Mouse (Mus musculus): ENCODE measurements at regions not wholly inside any gene's neighbourhood (a gene's known extent, or its start where the extent isn't known, plus 50 kb on each side); places are given as distances from the start of the nearest gene placed in this dataset.
A peak's percentile ranks its signal among the peaks of the same experiment; 100 is the strongest.

- peak; percentile 57 for DNase-seq
Measured at GRCm38 (mm10) chr1:193513929-193514710, 144.0 kb upstream of the Camk1g start.

- no peak for DNase-seq
Measured at GRCm38 (mm10) chr1:193510066-193510793, 140.1 kb upstream of the Camk1g start.

- DNase-seq, result no peak
Measured at GRCm38 (mm10) chr1:193508271-193508670, 138.2 kb upstream of the Camk1g start.

GRCm38 (mm10) chr1:193506991-193507390 lies 136.9 kb upstream of the Camk1g start:
- no peak for DNase-seq

GRCm38 (mm10) chr1:193505381-193505780 lies 135.3 kb upstream of the Camk1g start:
- no peak for DNase-seq

GRCm38 (mm10) chr1:193504611-193505010 lies 134.5 kb upstream of the Camk1g start:
- no peak for DNase-seq

GRCm38 (mm10) chr1:193503624-193504325 lies 133.7 kb upstream of the Camk1g start:
- DNase-seq, result peak; percentile 69

- DNase-seq, result peak; percentile 47
Measured at GRCm38 (mm10) chr1:193496265-193497183, 126.4 kb upstream of the Camk1g start.

- DNase-seq, result no peak
Measured at GRCm38 (mm10) chr1:193488039-193488438, 117.9 kb upstream of the Camk1g start.

- peak; percentile 31 for DNase-seq
Measured at GRCm38 (mm10) chr1:193486668-193487067, 116.6 kb upstream of the Camk1g start.

- DNase-seq, result no peak
Measured at GRCm38 (mm10) chr1:193484977-193485376, 114.9 kb upstream of the Camk1g start.

- DNase-seq, result no peak
Measured at GRCm38 (mm10) chr1:193477298-193477697, 107.2 kb upstream of the Camk1g start.

GRCm38 (mm10) chr1:193476805-193477204 lies 106.7 kb upstream of the Camk1g start:
- no peak for DNase-seq

- no peak for DNase-seq
Measured at GRCm38 (mm10) chr1:193466306-193466705, 96.2 kb upstream of the Camk1g start.

- no peak for DNase-seq
Measured at GRCm38 (mm10) chr1:193459735-193460134, 89.6 kb upstream of the Camk1g start.

GRCm38 (mm10) chr1:193457908-193458307 lies 87.8 kb upstream of the Camk1g start:
- no peak for DNase-seq

GRCm38 (mm10) chr1:193453654-193454053 lies 83.6 kb upstream of the Camk1g start:
- DNase-seq, result no peak

GRCm38 (mm10) chr1:193451471-193452135 lies 81.5 kb upstream of the Camk1g start:
- DNase-seq, result no peak

- no peak for DNase-seq
Measured at GRCm38 (mm10) chr1:193450814-193451213, 80.7 kb upstream of the Camk1g start.

GRCm38 (mm10) chr1:193450201-193450600 lies 80.1 kb upstream of the Camk1g start:
- peak; percentile 18 for DNase-seq

GRCm38 (mm10) chr1:193449394-193450103 lies 79.5 kb upstream of the Camk1g start:
- DNase-seq, result peak; percentile 80

Measured in embryo, embryonic 11 days (tissue).